Mouse (Mus musculus): ENCODE measurements at regions not wholly inside any gene's neighbourhood (a gene's known extent, or its start where the extent isn't known, plus 50 kb on each side); places are given as distances from the start of the nearest gene placed in this dataset.
A peak's percentile ranks its signal among the peaks of the same experiment; 100 is the strongest.
"Not testable (repeated sequence)": the region's sequence is repeated elsewhere in the genome, so short reads cannot be mapped to it uniquely, and the experiment has no call there.

DNA sequence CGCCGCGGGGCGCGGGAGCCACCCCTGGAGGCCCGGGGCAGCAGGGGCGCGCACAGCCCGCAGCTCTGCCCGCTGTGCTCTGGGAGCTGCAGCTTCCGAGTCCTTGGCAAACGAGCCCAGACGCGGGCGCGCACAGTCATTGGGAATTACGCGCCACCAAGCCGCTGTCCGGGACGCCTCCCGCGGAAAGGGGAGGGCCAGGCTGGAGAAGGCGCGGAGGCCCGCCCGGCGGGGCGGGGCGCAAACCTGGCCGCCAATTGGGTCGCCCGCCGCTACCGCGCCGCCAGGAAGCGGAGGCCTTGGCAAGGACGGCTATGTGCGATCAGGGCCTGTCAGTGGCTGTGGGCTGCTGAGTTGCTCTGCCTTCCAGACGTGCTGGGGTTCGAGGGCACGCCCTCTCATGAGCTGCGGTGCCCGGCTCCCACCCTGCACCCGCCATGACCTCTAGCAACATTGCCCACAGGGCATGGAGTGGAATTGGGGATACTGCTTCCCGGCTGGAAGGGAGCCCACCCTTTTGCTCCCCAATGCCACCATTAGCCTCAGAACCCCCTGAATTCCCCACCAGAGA lies 739.1 kb upstream of the Ywhaq start:
- DNase-seq (ENCODE audit: low read depth, low spot score) = peak; percentile 48

DNA sequence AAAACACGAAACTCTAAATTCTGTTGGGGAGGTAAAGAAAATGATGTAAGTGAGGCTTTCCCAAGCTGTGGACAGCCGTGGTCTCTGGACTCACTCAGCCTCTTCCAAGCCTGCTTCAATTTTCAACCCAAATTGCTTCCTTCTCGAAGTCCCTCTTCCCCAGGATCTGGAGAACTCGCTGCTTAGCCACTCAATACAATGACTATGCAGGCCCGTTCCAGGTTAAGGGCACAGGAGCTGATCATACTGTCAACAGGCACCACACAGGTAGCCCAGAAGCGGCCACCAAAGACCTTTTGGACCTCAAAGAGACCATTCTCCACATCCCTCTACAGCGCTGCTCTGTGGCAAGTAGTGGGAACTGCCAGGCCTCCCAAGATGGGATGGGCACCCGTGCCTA lies 737.9 kb upstream of the Ywhaq start:
- DNase-seq (ENCODE audit: low read depth, low spot score) = not testable (repeated sequence)
